Mouse (Mus musculus): ENCODE measurements around the gene Fam131b.

Gene Fam131b

GRCm38 (mm10) chr6:42324482-42325267 lies at the start of gene Fam131b:
TSS of gene Fam131b (minus strand) at chr6:42324643.
- no peaks in the 10 kb centered on the region for H3K9me3 ChIP-seq (ENCODE audit: low read length)
- TF ChIP-seq NANOG (IDR thresholded peaks at IDR 0.05; ENCODE audit: borderline replicate concordance, low read length) (no peak), POU5F1 (IDR thresholded peaks at IDR 0.05; ENCODE audit: borderline replicate concordance, low read length) (no peak), CTCF (conservative IDR thresholded peaks at IDR 0.05; ENCODE audit: low read length) (no peak)
- H3K4me1 ChIP-seq (replicated peaks; ENCODE audit: low read depth, low read length), result peaks cover 23% of the 10 kb centered on the region
- peak within 1 kb of the TSS; percentile 84 for H3K4me3 ChIP-seq (replicated peaks; ENCODE audit: low read length)
- H3K36me3 ChIP-seq (ENCODE audit: insufficient read depth, low read length), result no peaks in the 10 kb centered on the region
- peaks cover 79% of the 10 kb centered on the region for H3K27me3 ChIP-seq (ENCODE audit: insufficient read depth, low read length)

GRCm38 (mm10) chr6:42373669-42374430 lies 49.4 kb upstream of the Fam131b start:
- H3K36me3 ChIP-seq (ENCODE audit: insufficient read depth, low read length), result no peaks in the 10 kb centered on the region
- peaks cover 14% of the 10 kb centered on the region for H3K9me3 ChIP-seq (ENCODE audit: low read length)
- peak overlapping the region; percentile 83 for H3K4me3 ChIP-seq (replicated peaks; ENCODE audit: low read length)
- no peak for TF ChIP-seq CTCF (conservative IDR thresholded peaks at IDR 0.05; ENCODE audit: low read length)
- TF ChIP-seq NANOG (IDR thresholded peaks at IDR 0.05; ENCODE audit: borderline replicate concordance, low read length), result no peak
- no peak for TF ChIP-seq POU5F1 (IDR thresholded peaks at IDR 0.05; ENCODE audit: borderline replicate concordance, low read length)
- H3K4me1 ChIP-seq (replicated peaks; ENCODE audit: low read depth, low read length), result peaks cover 27% of the 10 kb centered on the region
- peaks cover 77% of the 10 kb centered on the region for H3K27me3 ChIP-seq (ENCODE audit: insufficient read depth, low read length)

GRCm38 (mm10) chr6:42372816-42373547 lies 48.5 kb upstream of the Fam131b start, which contains the start of gene Epha1:
TSS of gene Epha1 (minus strand) at chr6:42373268.
- peaks cover 14% of the 10 kb centered on the region for H3K9me3 ChIP-seq (ENCODE audit: low read length)
- no peaks in the 10 kb centered on the region for H3K36me3 ChIP-seq (ENCODE audit: insufficient read depth, low read length)
- H3K27me3 ChIP-seq (ENCODE audit: insufficient read depth, low read length), result peaks cover 69% of the 10 kb centered on the region
- H3K4me1 ChIP-seq (replicated peaks; ENCODE audit: low read depth, low read length), result peaks cover 27% of the 10 kb centered on the region
- H3K4me3 ChIP-seq (replicated peaks; ENCODE audit: low read length), result peak within 1 kb of the TSS; percentile 83
- TF ChIP-seq CTCF (conservative IDR thresholded peaks at IDR 0.05; ENCODE audit: low read length) (peak; percentile 73), NANOG (IDR thresholded peaks at IDR 0.05; ENCODE audit: borderline replicate concordance, low read length) (no peak), POU5F1 (IDR thresholded peaks at IDR 0.05; ENCODE audit: borderline replicate concordance, low read length) (no peak)

- peaks cover 27% of the 10 kb centered on the region for H3K4me1 ChIP-seq (replicated peaks; ENCODE audit: low read depth, low read length)
- H3K9me3 ChIP-seq (ENCODE audit: low read length), result peaks cover 14% of the 10 kb centered on the region
- H3K36me3 ChIP-seq (ENCODE audit: insufficient read depth, low read length), result no peaks in the 10 kb centered on the region
- H3K4me3 ChIP-seq (replicated peaks; ENCODE audit: low read length), result peak overlapping the region; percentile 83
- H3K27me3 ChIP-seq (ENCODE audit: insufficient read depth, low read length), result peaks cover 69% of the 10 kb centered on the region
- TF ChIP-seq CTCF (conservative IDR thresholded peaks at IDR 0.05; ENCODE audit: low read length) (no peak), POU5F1 (IDR thresholded peaks at IDR 0.05; ENCODE audit: borderline replicate concordance, low read length) (no peak), NANOG (IDR thresholded peaks at IDR 0.05; ENCODE audit: borderline replicate concordance, low read length) (no peak)
Measured at GRCm38 (mm10) chr6:42372421-42372815, 48.0 kb upstream of the Fam131b start.

GRCm38 (mm10) chr6:42372001-42372400 lies 47.6 kb upstream of the Fam131b start:
- H3K36me3 ChIP-seq (ENCODE audit: insufficient read depth, low read length), result no peaks in the 10 kb centered on the region
- H3K4me3 ChIP-seq (replicated peaks; ENCODE audit: low read length), result peak overlapping the region; percentile 83; the same call in 1 of the 2 replicates
- peaks cover 27% of the 10 kb centered on the region for H3K4me1 ChIP-seq (replicated peaks; ENCODE audit: low read depth, low read length)
- H3K9me3 ChIP-seq (ENCODE audit: low read length), result peaks cover 14% of the 10 kb centered on the region
- TF ChIP-seq POU5F1 (IDR thresholded peaks at IDR 0.05; ENCODE audit: borderline replicate concordance, low read length) (no peak), CTCF (conservative IDR thresholded peaks at IDR 0.05; ENCODE audit: low read length) (no peak), NANOG (IDR thresholded peaks at IDR 0.05; ENCODE audit: borderline replicate concordance, low read length) (no peak)
- H3K27me3 ChIP-seq (ENCODE audit: insufficient read depth, low read length), result peaks cover 69% of the 10 kb centered on the region

- Histone ChIP-seq H3K27me3 (ENCODE audit: insufficient read depth, low read length) (peaks cover 59% of the 10 kb centered on the region), H3K36me3 (ENCODE audit: insufficient read depth, low read length) (no peaks in the 10 kb centered on the region), H3K4me1 (replicated peaks; ENCODE audit: low read depth, low read length) (peaks cover 27% of the 10 kb centered on the region), H3K9me3 (ENCODE audit: low read length) (peaks cover 14% of the 10 kb centered on the region), H3K4me3 (replicated peaks; ENCODE audit: low read length) (no peak overlapping the region)
- TF ChIP-seq CTCF (conservative IDR thresholded peaks at IDR 0.05; ENCODE audit: low read length) (no peak), NANOG (IDR thresholded peaks at IDR 0.05; ENCODE audit: borderline replicate concordance, low read length) (no peak), POU5F1 (IDR thresholded peaks at IDR 0.05; ENCODE audit: borderline replicate concordance, low read length) (no peak)
Measured at GRCm38 (mm10) chr6:42370630-42371363, 46.4 kb upstream of the Fam131b start.

GRCm38 (mm10) chr6:42369870-42370269 lies 45.4 kb upstream of the Fam131b start:
- Histone ChIP-seq H3K9me3 (ENCODE audit: low read length) (peaks cover 14% of the 10 kb centered on the region), H3K4me1 (replicated peaks; ENCODE audit: low read depth, low read length) (peaks cover 27% of the 10 kb centered on the region), H3K36me3 (ENCODE audit: insufficient read depth, low read length) (no peaks in the 10 kb centered on the region), H3K4me3 (replicated peaks; ENCODE audit: low read length) (no peak overlapping the region), H3K27me3 (ENCODE audit: insufficient read depth, low read length) (peaks cover 52% of the 10 kb centered on the region)
- TF ChIP-seq POU5F1 (IDR thresholded peaks at IDR 0.05; ENCODE audit: borderline replicate concordance, low read length) (no peak), CTCF (conservative IDR thresholded peaks at IDR 0.05; ENCODE audit: low read length) (no peak)

All from E14TG2a.4 (cell line).